Mouse (Mus musculus): ENCODE measurements at regions not wholly inside any gene's neighbourhood (a gene's known extent, or its start where the extent isn't known, plus 50 kb on each side); places are given as distances from the start of the nearest gene placed in this dataset.

DNA sequence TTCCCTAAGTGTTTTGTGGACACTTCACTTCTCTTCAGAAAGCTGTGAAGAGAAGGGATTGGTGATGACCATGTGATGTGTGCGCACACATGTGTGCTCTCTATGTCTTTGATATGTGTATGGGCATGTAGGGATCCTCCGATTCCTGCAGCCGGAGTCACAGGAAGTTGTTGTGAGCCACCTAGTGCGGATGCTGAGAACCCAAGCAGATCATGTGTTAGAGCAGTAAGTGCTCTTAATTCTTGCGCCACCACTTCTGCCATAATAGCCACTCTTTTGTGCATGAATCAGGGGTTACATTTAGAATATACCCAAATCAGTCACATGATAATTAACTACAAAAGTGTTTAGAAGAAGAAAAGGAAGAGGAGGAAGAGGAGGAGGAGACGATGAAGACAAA, 170.7 kb downstream of the Tmem26 start:
- H3K36me3 ChIP-seq (ENCODE audit: insufficient read depth, low read length), result no peaks in the 10 kb centered on the region
- no peaks in the 10 kb centered on the region for H3K4me1 ChIP-seq (ENCODE audit: insufficient read depth, low read length)
- ATAC-seq (ENCODE audit: low FRiP score) (no peak), DNase-seq (ENCODE audit: low spot score) (no peak)
- H3K27ac ChIP-seq (ENCODE audit: low read depth, low read length), result no peak overlapping the region
- TF ChIP-seq CTCF (IDR thresholded peaks at IDR 0.05), result no peak
- no peaks in the 10 kb centered on the region for H3K27me3 ChIP-seq (ENCODE audit: insufficient read depth, low read length)
- no peak overlapping the region for H3K4me2 ChIP-seq (ENCODE audit: low read depth, low read length, poor library complexity, severe bottlenecking)
- WGBS, result 90% methylated on average over 6 of the region's 6 CpGs
- H3K9me3 ChIP-seq (ENCODE audit: low read length), result no peaks in the 10 kb centered on the region
- no peak overlapping the region for H3K4me3 ChIP-seq (ENCODE audit: low read depth, low read length)
- H3K9ac ChIP-seq (replicated peaks; ENCODE audit: low read length, poor library complexity, severe bottlenecking), result no peak overlapping the region

DNA sequence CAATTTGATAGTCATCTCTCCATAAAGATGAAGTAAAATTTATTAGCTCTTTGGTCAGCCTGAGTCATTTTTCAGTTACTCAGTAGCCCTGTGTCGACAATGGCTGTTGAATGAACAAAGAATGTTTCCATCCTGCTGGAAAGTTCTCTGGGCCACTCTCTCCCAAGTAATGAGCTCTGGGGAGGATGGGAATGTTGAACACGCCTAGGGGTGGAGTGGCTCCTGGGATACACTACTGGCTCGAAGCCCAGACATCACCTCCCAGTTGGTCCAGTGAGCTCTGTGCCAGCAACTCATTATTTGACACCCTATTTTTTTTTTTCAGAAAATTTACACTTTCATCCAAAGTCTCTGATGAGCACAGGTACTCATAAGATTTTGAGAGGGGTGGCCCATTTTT, 174.1 kb downstream of the Tmem26 start:
- 71% methylated on average over 3 of the region's 3 CpGs for WGBS
- Histone ChIP-seq H3K27ac (ENCODE audit: low read depth, low read length) (no peak overlapping the region), H3K9me3 (ENCODE audit: low read length) (no peaks in the 10 kb centered on the region), H3K9ac (replicated peaks; ENCODE audit: low read length, poor library complexity, severe bottlenecking) (no peak overlapping the region), H3K27me3 (ENCODE audit: insufficient read depth, low read length) (no peaks in the 10 kb centered on the region), H3K4me2 (ENCODE audit: low read depth, low read length, poor library complexity, severe bottlenecking) (no peak overlapping the region), H3K4me1 (ENCODE audit: insufficient read depth, low read length) (no peaks in the 10 kb centered on the region), H3K4me3 (ENCODE audit: low read depth, low read length) (no peak overlapping the region), H3K36me3 (ENCODE audit: insufficient read depth, low read length) (no peaks in the 10 kb centered on the region)
- DNase-seq (ENCODE audit: low spot score) (no peak), ATAC-seq (ENCODE audit: low FRiP score) (no peak)
- TF ChIP-seq CTCF (IDR thresholded peaks at IDR 0.05), result no peak

DNA sequence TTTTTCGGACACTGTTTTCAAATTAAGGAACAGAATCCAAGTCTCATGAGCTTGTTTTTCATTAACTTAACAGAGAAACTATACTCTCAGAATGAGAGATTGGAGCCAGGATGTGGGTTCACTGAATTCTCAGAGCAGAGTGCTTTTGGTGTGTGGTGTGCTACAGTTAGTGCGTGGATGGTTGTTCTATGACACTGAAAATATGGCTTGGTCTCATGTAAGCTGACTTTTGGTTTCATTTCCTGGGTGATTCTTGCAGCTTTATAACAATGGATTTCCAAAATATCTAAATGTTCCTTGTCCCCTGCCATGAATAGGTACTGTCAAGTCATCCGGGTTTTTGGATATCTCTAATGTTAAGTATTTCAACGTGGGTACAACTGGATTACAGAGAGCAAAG, 177.7 kb downstream of the Tmem26 start:
- no peak overlapping the region for H3K4me2 ChIP-seq (ENCODE audit: low read depth, low read length, poor library complexity, severe bottlenecking)
- no peaks in the 10 kb centered on the region for H3K4me1 ChIP-seq (ENCODE audit: insufficient read depth, low read length)
- no peak overlapping the region for H3K9ac ChIP-seq (replicated peaks; ENCODE audit: low read length, poor library complexity, severe bottlenecking)
- no peaks in the 10 kb centered on the region for H3K27me3 ChIP-seq (ENCODE audit: insufficient read depth, low read length)
- no peak for ATAC-seq (ENCODE audit: low FRiP score)
- H3K27ac ChIP-seq (ENCODE audit: low read depth, low read length), result no peak overlapping the region
- H3K9me3 ChIP-seq (ENCODE audit: low read length), result no peaks in the 10 kb centered on the region
- no peak for TF ChIP-seq CTCF (IDR thresholded peaks at IDR 0.05)
- no peak for DNase-seq (ENCODE audit: low spot score)
- H3K36me3 ChIP-seq (ENCODE audit: insufficient read depth, low read length), result no peaks in the 10 kb centered on the region
- H3K4me3 ChIP-seq (ENCODE audit: low read depth, low read length), result no peak overlapping the region
- WGBS, result 78% methylated on average over 4 of the region's 4 CpGs

DNA sequence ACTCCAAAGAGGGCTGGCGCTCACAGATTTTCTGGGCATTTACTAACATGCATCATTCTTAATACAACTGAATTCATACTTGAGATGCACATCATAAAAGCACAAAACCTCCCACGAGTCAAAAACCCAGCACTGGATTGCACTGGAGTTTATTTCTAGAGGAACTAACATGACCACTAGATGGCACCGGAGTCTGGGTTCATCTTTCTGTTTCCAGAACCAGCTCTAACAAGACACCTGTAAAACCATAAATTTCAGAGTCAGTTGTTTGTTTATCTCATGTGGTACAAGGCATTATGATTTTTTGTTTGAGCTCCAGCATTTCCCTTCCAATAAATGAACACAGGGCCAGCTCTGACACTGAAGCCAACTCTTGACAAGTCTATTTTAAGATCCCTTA, 179.2 kb downstream of the Tmem26 start:
- ATAC-seq (ENCODE audit: low FRiP score), result no peak
- Histone ChIP-seq H3K27me3 (ENCODE audit: insufficient read depth, low read length) (no peaks in the 10 kb centered on the region), H3K9me3 (ENCODE audit: low read length) (no peaks in the 10 kb centered on the region), H3K4me3 (ENCODE audit: low read depth, low read length) (no peak overlapping the region), H3K9ac (replicated peaks; ENCODE audit: low read length, poor library complexity, severe bottlenecking) (no peak overlapping the region), H3K36me3 (ENCODE audit: insufficient read depth, low read length) (no peaks in the 10 kb centered on the region), H3K4me1 (ENCODE audit: insufficient read depth, low read length) (no peaks in the 10 kb centered on the region), H3K27ac (ENCODE audit: low read depth, low read length) (no peak overlapping the region), H3K4me2 (ENCODE audit: low read depth, low read length, poor library complexity, severe bottlenecking) (no peak overlapping the region)
- 17% methylated on average over 3 of the region's 3 CpGs for whole genome bisulfite sequencing
- peak; percentile 89 for TF ChIP-seq CTCF (IDR thresholded peaks at IDR 0.05)
- peak; percentile 89 for DNase-seq (ENCODE audit: low spot score)

DNA sequence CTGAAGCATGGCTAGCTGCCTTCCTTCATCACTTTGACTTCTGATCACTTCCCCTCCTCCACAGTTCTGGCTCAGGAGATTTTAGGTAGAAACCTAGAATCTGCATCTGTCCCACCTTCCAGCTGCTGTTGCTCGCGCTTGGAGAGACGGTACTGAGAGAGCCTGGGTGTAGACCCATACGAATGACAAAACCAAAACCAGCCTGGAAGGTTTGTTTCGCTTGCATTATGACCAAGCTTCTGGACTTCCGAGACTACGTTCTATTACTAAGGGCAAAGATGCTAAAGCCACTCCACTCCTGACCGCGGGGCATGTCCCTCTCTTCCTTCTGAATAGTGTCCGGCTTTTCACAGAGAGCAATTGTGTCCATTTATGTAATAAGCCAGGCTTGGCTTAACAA, 180.9 kb downstream of the Tmem26 start:
- no peak for DNase-seq (ENCODE audit: low spot score)
- ATAC-seq (ENCODE audit: low FRiP score), result no peak
- WGBS, result 96% methylated on average over 10 of the region's 10 CpGs

DNA sequence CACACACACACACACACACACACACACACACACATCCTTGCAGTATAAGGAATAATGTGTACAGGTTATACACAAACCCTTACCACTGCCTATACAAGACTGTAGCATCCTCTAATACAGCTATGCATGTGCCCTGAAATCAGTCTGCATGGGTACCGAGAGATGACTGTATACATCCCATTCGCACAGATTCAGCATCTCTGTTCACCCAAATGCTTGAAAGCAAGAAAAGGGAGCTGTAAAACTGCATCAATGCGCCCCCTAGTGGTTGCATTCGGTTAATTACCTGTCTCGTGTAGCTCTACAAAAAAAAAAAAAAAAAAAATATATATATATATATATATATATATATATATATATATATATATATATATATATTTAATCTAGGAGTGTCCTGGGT, 184.8 kb downstream of the Tmem26 start:
- 16% methylated on average over 5 of the region's 5 CpGs for WGBS
- Histone ChIP-seq H3K4me2 (ENCODE audit: low read depth, low read length, poor library complexity, severe bottlenecking) (no peak overlapping the region), H3K9ac (replicated peaks; ENCODE audit: low read length, poor library complexity, severe bottlenecking) (no peak overlapping the region), H3K27ac (ENCODE audit: low read depth, low read length) (no peak overlapping the region), H3K4me1 (ENCODE audit: insufficient read depth, low read length) (no peaks in the 10 kb centered on the region), H3K4me3 (ENCODE audit: low read depth, low read length) (no peak overlapping the region), H3K9me3 (ENCODE audit: low read length) (no peaks in the 10 kb centered on the region), H3K27me3 (ENCODE audit: insufficient read depth, low read length) (no peaks in the 10 kb centered on the region), H3K36me3 (ENCODE audit: insufficient read depth, low read length) (no peaks in the 10 kb centered on the region)
- DNase-seq (ENCODE audit: low spot score) (peak; percentile 89), ATAC-seq (ENCODE audit: low FRiP score) (peak; percentile 13; the same call in 1 of the 2 replicates)
- peak; percentile 71 for TF ChIP-seq CTCF (IDR thresholded peaks at IDR 0.05)

More for the DNA sequence above, 180.9 kb downstream of the Tmem26 start:
- H3K27me3 ChIP-seq (ENCODE audit: insufficient read depth, low read length), result no peaks in the 10 kb centered on the region
- H3K36me3 ChIP-seq (ENCODE audit: insufficient read depth, low read length), result no peaks in the 10 kb centered on the region
- no peak overlapping the region for H3K4me3 ChIP-seq (ENCODE audit: low read depth, low read length)
- H3K9ac ChIP-seq (replicated peaks; ENCODE audit: low read length, poor library complexity, severe bottlenecking), result no peak overlapping the region
- no peak overlapping the region for H3K4me2 ChIP-seq (ENCODE audit: low read depth, low read length, poor library complexity, severe bottlenecking)
- TF ChIP-seq CTCF (IDR thresholded peaks at IDR 0.05), result no peak
- H3K27ac ChIP-seq (ENCODE audit: low read depth, low read length), result no peak overlapping the region
- H3K4me1 ChIP-seq (ENCODE audit: insufficient read depth, low read length), result no peaks in the 10 kb centered on the region
- H3K9me3 ChIP-seq (ENCODE audit: low read length), result no peaks in the 10 kb centered on the region
